13 mouse cellular contexts compared by ENCODE assay signal in genomic region chr1:64341596-64341995, GRCm38 (mm10).
DNase-seq lines count a peak whose midpoint lies in the region; ATAC-seq and TF ChIP-seq lines count a peak whose summit lies in the region.
"Had no signal": no experiment of that assay in that cellular context is flagged by ENCODE, and none has a peak within 500 bp of the region (broad histone marks: within the 10 kb centered on the region; RNA-seq: fewer than 3 reads in every experiment).

No protein-coding gene starts in this region.

- TF ChIP-seq POLR2A in liver, adult 2 months (IDR thresholded peaks at IDR 0.05; ENCODE audit: extremely low read depth, insufficient read depth, low read length): no peak

- H3K27ac ChIP-seq in liver, adult 2 months (replicated peaks; ENCODE audit: insufficient read depth, low read depth, low read length): peak overlapping the region; percentile 33
- no peak overlapping the region for H3K27ac ChIP-seq in liver, postnatal 0 days (ENCODE audit: low read depth)
- H3K27ac ChIP-seq: heart, embryonic 13.5 days; limb, embryonic 15.5 days; midbrain, embryonic 13.5 days; stomach, postnatal 0 days had no signal

- no peaks in the 10 kb centered on the region for H3K79me2 ChIP-seq in liver, adult 2 months (ENCODE audit: control insufficient read depth, insufficient read depth, low read length)

- H3K4me2 ChIP-seq in liver, postnatal 0 days (ENCODE audit: low read depth, low read length): no peak overlapping the region
- H3K4me2 ChIP-seq: heart, embryonic 13.5 days; limb, embryonic 15.5 days; midbrain, embryonic 13.5 days had no signal

- ATAC-seq in liver, postnatal 0 days: no peak
- no peak for ATAC-seq in inflammation-experienced regulatory T-cells, adult 6 months
- ATAC-seq: midbrain, embryonic 13.5 days had no signal

- TF ChIP-seq CTCF in liver, adult 2 months (IDR thresholded peaks at IDR 0.05; ENCODE audit: low read depth, low read length): no peak
- TF ChIP-seq CTCF in liver, postnatal 0 days (IDR thresholded peaks at IDR 0.05; ENCODE audit: low read depth): no peak

- H3K27me3 ChIP-seq in liver, adult 2 months (ENCODE audit: control insufficient read depth, insufficient read depth, low read length): no peaks in the 10 kb centered on the region
- H3K27me3 ChIP-seq in liver, postnatal 0 days (ENCODE audit: insufficient read depth, low read length): no peaks in the 10 kb centered on the region
- H3K27me3 ChIP-seq: heart, embryonic 13.5 days; limb, embryonic 15.5 days; midbrain, embryonic 13.5 days had no signal

- H3K4me1 ChIP-seq in liver, adult 2 months (ENCODE audit: control insufficient read depth, insufficient read depth, low read length): no peaks in the 10 kb centered on the region
- peaks cover 6% of the 10 kb centered on the region; the same call in 1 of the 2 replicates for H3K4me1 ChIP-seq in liver, postnatal 0 days (ENCODE audit: insufficient read depth)
- H3K4me1 ChIP-seq: heart, embryonic 13.5 days; limb, embryonic 15.5 days had no signal

- no peaks in the 10 kb centered on the region for H3K36me3 ChIP-seq in liver, adult 2 months (ENCODE audit: control insufficient read depth, insufficient read depth, low read length)
- H3K36me3 ChIP-seq in liver, postnatal 0 days (replicated peaks; ENCODE audit: insufficient read depth, low read length): no peaks in the 10 kb centered on the region
- H3K36me3 ChIP-seq: heart, embryonic 13.5 days; limb, embryonic 15.5 days; midbrain, embryonic 13.5 days had no signal

- TF ChIP-seq EP300 in liver, postnatal 0 days (IDR thresholded peaks at IDR 0.05; ENCODE audit: low read depth): no peak

- H3K4me3 ChIP-seq in liver, adult 2 months (ENCODE audit: insufficient read depth, low read depth, low read length): peak overlapping the region; percentile 30; the same call in 1 of the 2 replicates
- no peak overlapping the region for H3K4me3 ChIP-seq in liver, postnatal 0 days (ENCODE audit: low read depth, low read length)
- H3K4me3 ChIP-seq: heart, embryonic 13.5 days; limb, embryonic 15.5 days; midbrain, embryonic 13.5 days had no signal

- DNase-seq in liver, adult 2 months (ENCODE audit: extremely low read depth, low read depth, low spot score): peak; percentile 5
- DNase-seq in liver, postnatal 0 days: no peak
- DNase-seq in brain, adult 2 months (ENCODE audit: low read depth, low spot score): peak; percentile 99
- DNase-seq in gastrocnemius, adult 18-20 months (ENCODE audit: low spot score): peak; percentile 8
- peak; percentile 17 for DNase-seq in layer of hippocampus, adult 9-10 months (ENCODE audit: low spot score)
- DNase-seq in ovary, adult 18-20 months (ENCODE audit: low spot score): no peak
- DNase-seq in kidney, postnatal 36 days: no peak
- DNase-seq: kidney, adult 9 months had no signal

- no peak overlapping the region for H3K9ac ChIP-seq in liver, adult 2 months (ENCODE audit: low read depth, low read length)
- no peak overlapping the region for H3K9ac ChIP-seq in liver, postnatal 0 days (replicated peaks)
- H3K9ac ChIP-seq: heart, embryonic 13.5 days; limb, embryonic 15.5 days; midbrain, embryonic 13.5 days had no signal

- WGBS in liver, adult 2 months: 86% methylated on average over 6 of the region's 6 CpGs
- WGBS in liver, postnatal 0 days (ENCODE audit: insufficient replicate concordance): 68% methylated on average over 6 of the region's 6 CpGs

- H3K9me3 ChIP-seq in liver, postnatal 0 days (ENCODE audit: low read length): no peaks in the 10 kb centered on the region
- H3K9me3 ChIP-seq: heart, embryonic 13.5 days; limb, embryonic 15.5 days; midbrain, embryonic 13.5 days had no signal

Comparison
In these comparisons a context has a peak if more than half of its experiments do, and no peak if none do; other contexts are left out.
1. DNase-seq: peak in liver, adult 2 months (single experiment), brain, adult 2 months (single experiment), gastrocnemius, adult 18-20 months (single experiment) and layer of hippocampus, adult 9-10 months (single experiment); none in liver, postnatal 0 days (single experiment), ovary, adult 18-20 months (single experiment) and kidney, postnatal 36 days (0 of 2).